Mouse (Mus musculus) cerebellum, adult 18-20 months (tissue): ENCODE data around the gene Rpl31.

Experiments used
- DNase-seq, 2 experiments: peaks; one replicate each; pipeline ENCODE4 v3.0.0; 2021

Gene Rpl31

GRCm38 (mm10) chr1:39368267-39368841 is 712 bp downstream of the Rpl31 start:
- no peak for DNase-seq

GRCm38 (mm10) chr1:39370431-39370830 is 2.8 kb downstream of the Rpl31 start:
- no peak for DNase-seq

GRCm38 (mm10) chr1:39372220-39372843 is 4.7 kb downstream of the Rpl31 start:
- no peak for DNase-seq

- no peak for DNase-seq
These were observed 5.7 kb downstream of the Rpl31 start for GRCm38 (mm10) chr1:39373378-39373777.

- DNase-seq = no peak
These were observed 6.7 kb downstream of the Rpl31 start for GRCm38 (mm10) chr1:39374231-39374809.

- DNase-seq = no peak
These were observed 8.5 kb downstream of the Rpl31 start for GRCm38 (mm10) chr1:39376121-39376520.

GRCm38 (mm10) chr1:39376726-39377240 is 9.1 kb downstream of the Rpl31 start:
- peak; percentile 43 to 47 for DNase-seq

- no peak for DNase-seq
These were observed 10.9 kb downstream of the Rpl31 start for GRCm38 (mm10) chr1:39378540-39378939.

- no peak for DNase-seq
These were observed 11.4 kb downstream of the Rpl31 start for GRCm38 (mm10) chr1:39379021-39379420.

- no peak for DNase-seq
These were observed 13.4 kb downstream of the Rpl31 start for GRCm38 (mm10) chr1:39381017-39381416.

GRCm38 (mm10) chr1:39384914-39385313 is 17.3 kb downstream of the Rpl31 start:
- DNase-seq = no peak

GRCm38 (mm10) chr1:39386456-39386855 is 18.8 kb downstream of the Rpl31 start:
- peak; percentile 37 to 41 for DNase-seq

- DNase-seq = peak in 1 of 2 experiments; percentile 29
These were observed 19.9 kb downstream of the Rpl31 start for GRCm38 (mm10) chr1:39387497-39387896.

- DNase-seq = no peak
These were observed 20.5 kb downstream of the Rpl31 start for GRCm38 (mm10) chr1:39388163-39388562.

- no peak for DNase-seq
These were observed 21.7 kb downstream of the Rpl31 start for GRCm38 (mm10) chr1:39389338-39389737.

GRCm38 (mm10) chr1:39391652-39392051 is 24.0 kb downstream of the Rpl31 start:
- DNase-seq = no peak

- peak; percentile 83 to 89 for DNase-seq
These were observed 24.5 kb downstream of the Rpl31 start for GRCm38 (mm10) chr1:39392189-39392588.

- no peak for DNase-seq
These were observed 25.7 kb downstream of the Rpl31 start for GRCm38 (mm10) chr1:39393217-39393867.

GRCm38 (mm10) chr1:39394096-39394495 is 26.5 kb downstream of the Rpl31 start:
- no peak for DNase-seq

GRCm38 (mm10) chr1:39394650-39395049 is 27.0 kb downstream of the Rpl31 start:
- no peak for DNase-seq

GRCm38 (mm10) chr1:39396347-39396746 is 28.7 kb downstream of the Rpl31 start:
- no peak for DNase-seq

- DNase-seq = no peak
These were observed 30.6 kb downstream of the Rpl31 start for GRCm38 (mm10) chr1:39398284-39398683.

- no peak for DNase-seq
These were observed 31.6 kb downstream of the Rpl31 start for GRCm38 (mm10) chr1:39399228-39399627.

GRCm38 (mm10) chr1:39400173-39400572 is 32.5 kb downstream of the Rpl31 start:
- DNase-seq = no peak
